Mouse (Mus musculus): ENCODE measurements around the gene Slc6a5. TPM values are rescaled to one million over a fixed set of nuclear protein-coding genes. Genes with fewer than 3 reads are reported as not detected.
A peak's percentile ranks its signal among the peaks of the same experiment; 100 is the strongest.

Gene Slc6a5
- polyA plus RNA-seq, 1 experiment from 2014 or later: 0.01 TPM

GRCm38 (mm10) chr7:49936821-49937220, 26.9 kb downstream of the Slc6a5 start:
- in situ Hi-C loops (cut with MboI; ENCODE audit: low pct_unique_long_range_greater_than_20kb): no loop called here
- H3K27me3 ChIP-seq: no peaks in the 10 kb centered on the region
- ATAC-seq (no peak), DNase-seq (ENCODE audit: low read depth, low spot score) (no peak)
- ChIA-PET POLR2A (no interaction called here), CTCF (no interaction called here)
- no peak for TF ChIP-seq CTCF (IDR thresholded peaks at IDR 0.05)

GRCm38 (mm10) chr7:49942023-49942422, 32.1 kb downstream of the Slc6a5 start:
- ATAC-seq (no peak), DNase-seq (ENCODE audit: low read depth, low spot score) (no peak)
- ChIA-PET POLR2A (no interaction called here), CTCF (interaction anchor here (0.8 to 0.9 kb wide), 2 partner anchors 11 to 18 kb away, joined by 3 read pairs; no protein-coding TSS in a partner anchor)
- TF ChIP-seq CTCF (IDR thresholded peaks at IDR 0.05): no peak
- in situ Hi-C loops (cut with MboI; ENCODE audit: low pct_unique_long_range_greater_than_20kb): no loop called here
- H3K27me3 ChIP-seq: no peaks in the 10 kb centered on the region

GRCm38 (mm10) chr7:49942490-49942889, 32.5 kb downstream of the Slc6a5 start:
- no peak for DNase-seq (ENCODE audit: low read depth, low spot score)
- POLR2A ChIA-PET: no interaction called here
- in situ Hi-C loops (cut with MboI; ENCODE audit: low pct_unique_long_range_greater_than_20kb): no loop called here
- ATAC-seq: no peak
- no peaks in the 10 kb centered on the region for H3K27me3 ChIP-seq
- no peak for TF ChIP-seq CTCF (IDR thresholded peaks at IDR 0.05)
- CTCF ChIA-PET: interaction anchor here (0.8 to 0.9 kb wide), 2 partner anchors 11 to 19 kb away, joined by 3 read pairs; no protein-coding TSS in a partner anchor

GRCm38 (mm10) chr7:49946691-49947090, 36.7 kb downstream of the Slc6a5 start:
- DNase-seq (ENCODE audit: low read depth, low spot score) (no peak), ATAC-seq (no peak)
- in situ Hi-C loops (cut with MboI; ENCODE audit: low pct_unique_long_range_greater_than_20kb): no loop called here
- ChIA-PET POLR2A (no interaction called here), CTCF (no interaction called here)
- H3K27me3 ChIP-seq: no peaks in the 10 kb centered on the region
- TF ChIP-seq CTCF (IDR thresholded peaks at IDR 0.05): no peak

- no peak for DNase-seq (ENCODE audit: low read depth, low spot score)
- peak; percentile 68 for TF ChIP-seq CTCF (IDR thresholded peaks at IDR 0.05)
- in situ Hi-C loops (cut with MboI; ENCODE audit: low pct_unique_long_range_greater_than_20kb): loop anchor here (10.0 kb wide), 1 partner anchor 1501 kb away; no protein-coding TSS in a partner anchor
- ChIA-PET CTCF (interaction anchor here (0.6 to 1.2 kb wide), 10 partner anchors 8 to 1505 kb away, joined by 3 to 5 read pairs (median 3); no protein-coding TSS in a partner anchor), POLR2A (no interaction called here)
- no peak for ATAC-seq
- no peaks in the 10 kb centered on the region for H3K27me3 ChIP-seq
Observed at GRCm38 (mm10) chr7:49953546-49954181, 43.7 kb downstream of the Slc6a5 start.

GRCm38 (mm10) chr7:49954834-49955233, 44.9 kb downstream of the Slc6a5 start:
- ChIA-PET POLR2A (no interaction called here), CTCF (interaction anchor here (1.2 kb wide), 1 partner anchor 25 kb away, joined by 3 read pairs; no protein-coding TSS in a partner anchor)
- in situ Hi-C loops (cut with MboI; ENCODE audit: low pct_unique_long_range_greater_than_20kb): loop anchor here (5.0 to 10.0 kb wide), 2 partner anchors 527 to 1500 kb away; no protein-coding TSS in a partner anchor
- DNase-seq (ENCODE audit: low read depth, low spot score) (no peak), ATAC-seq (no peak)
- TF ChIP-seq CTCF (IDR thresholded peaks at IDR 0.05): no peak
- H3K27me3 ChIP-seq: no peaks in the 10 kb centered on the region

GRCm38 (mm10) chr7:49957142-49957541, 47.2 kb downstream of the Slc6a5 start:
- in situ Hi-C loops (cut with MboI; ENCODE audit: low pct_unique_long_range_greater_than_20kb): loop anchor here (5.0 to 10.0 kb wide), 2 partner anchors 525 to 1498 kb away; no protein-coding TSS in a partner anchor
- DNase-seq (ENCODE audit: low read depth, low spot score): no peak
- no peak for TF ChIP-seq CTCF (IDR thresholded peaks at IDR 0.05)
- ATAC-seq: no peak
- ChIA-PET CTCF (interaction anchor here (1.0 kb wide), 1 partner anchor 9 kb away, joined by 3 read pairs; no protein-coding TSS in a partner anchor), POLR2A (no interaction called here)
- peaks cover 9% of the 10 kb centered on the region for H3K27me3 ChIP-seq

- no peak for TF ChIP-seq CTCF (IDR thresholded peaks at IDR 0.05)
- in situ Hi-C loops (cut with MboI; ENCODE audit: low pct_unique_long_range_greater_than_20kb): no loop called here
- DNase-seq (ENCODE audit: low read depth, low spot score) (no peak), ATAC-seq (no peak)
- peaks cover 22% of the 10 kb centered on the region for H3K27me3 ChIP-seq
- CTCF ChIA-PET: no interaction called here
- POLR2A ChIA-PET: no interaction called here
Observed at GRCm38 (mm10) chr7:49963764-49964163, 53.8 kb downstream of the Slc6a5 start.

- ATAC-seq (no peak), DNase-seq (ENCODE audit: low read depth, low spot score) (no peak)
- H3K27me3 ChIP-seq: peaks cover 10% of the 10 kb centered on the region
- CTCF ChIA-PET: no interaction called here
- no peak for TF ChIP-seq CTCF (IDR thresholded peaks at IDR 0.05)
- POLR2A ChIA-PET: no interaction called here
- in situ Hi-C loops (cut with MboI; ENCODE audit: low pct_unique_long_range_greater_than_20kb): no loop called here
Observed at GRCm38 (mm10) chr7:49969516-49969915, 59.6 kb downstream of the Slc6a5 start.

GRCm38 (mm10) chr7:49974841-49975440, 65.0 kb downstream of the Slc6a5 start, which contains the start of gene Nell1:
Gene Nell1, plus strand, starts transcription at chr7:49974864.
- peaks cover 33% of the 10 kb centered on the region for H3K27me3 ChIP-seq
- ATAC-seq (no peak), DNase-seq (ENCODE audit: low read depth, low spot score) (no peak)
- POLR2A ChIA-PET: no interaction called here
- in situ Hi-C loops (cut with MboI; ENCODE audit: low pct_unique_long_range_greater_than_20kb): no loop called here
- CTCF ChIA-PET: no interaction called here
- TF ChIP-seq CTCF (IDR thresholded peaks at IDR 0.05): no peak

GRCm38 (mm10) chr7:49975441-49976121, 65.6 kb downstream of the Slc6a5 start:
- CTCF ChIA-PET: no interaction called here
- in situ Hi-C loops (cut with MboI; ENCODE audit: low pct_unique_long_range_greater_than_20kb): no loop called here

More at GRCm38 (mm10) chr7:49975441-49976121, 65.6 kb downstream of the Slc6a5 start:
- POLR2A ChIA-PET: no interaction called here
- no peak for TF ChIP-seq CTCF (IDR thresholded peaks at IDR 0.05)
- H3K27me3 ChIP-seq: peaks cover 33% of the 10 kb centered on the region
- no peak for ATAC-seq
- DNase-seq (ENCODE audit: low read depth, low spot score): no peak
